Mouse (Mus musculus) cerebellum, adult 11-12 months (tissue): ENCODE measurements around the gene Zbtb4.

ENCODE experiments used
- DNase-seq: peaks from one replicate; pipeline ENCODE4 v3.0.0; 2022

The Zbtb4 gene

GRCm38 (mm10) chr11:69766126-69766609, 456 bp downstream of the Zbtb4 start:
- DNase-seq = peak; percentile 83

- peak; percentile 49 for DNase-seq
Observed at GRCm38 (mm10) chr11:69766872-69767624, 1.3 kb downstream of the Zbtb4 start.

GRCm38 (mm10) chr11:69767625-69767909, 1.9 kb downstream of the Zbtb4 start:
- no peak for DNase-seq

- DNase-seq = no peak
Observed at GRCm38 (mm10) chr11:69774961-69775360, 9.2 kb downstream of the Zbtb4 start.

GRCm38 (mm10) chr11:69775716-69776115, 10.0 kb downstream of the Zbtb4 start:
- DNase-seq = peak; percentile 49

GRCm38 (mm10) chr11:69776488-69776887, 10.8 kb downstream of the Zbtb4 start:
- DNase-seq = no peak

GRCm38 (mm10) chr11:69777504-69778257, 12.0 kb downstream of the Zbtb4 start:
- no peak for DNase-seq

- peak; percentile 66 for DNase-seq
Observed at GRCm38 (mm10) chr11:69778258-69778982, 12.7 kb downstream of the Zbtb4 start.

- DNase-seq = no peak
Observed at GRCm38 (mm10) chr11:69778985-69779384, 13.3 kb downstream of the Zbtb4 start.

GRCm38 (mm10) chr11:69781828-69782227, 16.1 kb downstream of the Zbtb4 start:
- no peak for DNase-seq

GRCm38 (mm10) chr11:69784793-69785272, 19.1 kb downstream of the Zbtb4 start:
- no peak for DNase-seq

GRCm38 (mm10) chr11:69787306-69787705, 21.6 kb downstream of the Zbtb4 start:
- no peak for DNase-seq

GRCm38 (mm10) chr11:69789431-69789830, 23.7 kb downstream of the Zbtb4 start:
- DNase-seq = no peak

GRCm38 (mm10) chr11:69791420-69791819, 25.7 kb downstream of the Zbtb4 start:
- DNase-seq = no peak

- DNase-seq = no peak
Observed at GRCm38 (mm10) chr11:69793429-69793828, 27.7 kb downstream of the Zbtb4 start.

- DNase-seq = peak; percentile 93
Observed at GRCm38 (mm10) chr11:69795168-69795982, 29.7 kb downstream of the Zbtb4 start, which contains the start of gene Chrnb1. Gene Chrnb1 (minus strand): TSS chr11:69795943.

GRCm38 (mm10) chr11:69795983-69796435, 30.3 kb downstream of the Zbtb4 start:
- peak; percentile 47 for DNase-seq

GRCm38 (mm10) chr11:69797924-69798323, 32.2 kb downstream of the Zbtb4 start:
- DNase-seq = no peak

GRCm38 (mm10) chr11:69799394-69800137, 33.9 kb downstream of the Zbtb4 start:
- DNase-seq = no peak

- no peak for DNase-seq
Observed at GRCm38 (mm10) chr11:69800138-69800391, 34.4 kb downstream of the Zbtb4 start.

GRCm38 (mm10) chr11:69800392-69801197, 34.9 kb downstream of the Zbtb4 start:
- peak; percentile 43 for DNase-seq
